Mouse (Mus musculus) embryonic fibroblast, embryonic 13.5 days (primary cell): ENCODE data around the gene Cacna1a.

Experiments used
- CTCF ChIP-seq: IDR thresholded peaks from 2 replicates; pipeline ENCODE4 v1.5.1; 2011; ENCODE audit warnings: mild to moderate bottlenecking, control low read depth, low read length, moderate library complexity, borderline replicate concordance; ENCODE audit not compliant: insufficient read depth
- POLR2A ChIP-seq: IDR thresholded peaks from 2 replicates; pipeline ENCODE4 v1.6.1; 2011; ENCODE audit warnings: low read depth, mild to moderate bottlenecking, control low read depth, low read length, moderate library complexity

GRCm38 (mm10) chr8:84518180-84518579, 129.9 kb downstream of the Cacna1a start:
- TF ChIP-seq CTCF (no peak), POLR2A (no peak)
